Mouse (Mus musculus): ENCODE data around the gene Fars2. TPM values are rescaled to one million over a fixed set of nuclear protein-coding genes. Genes with fewer than 3 reads are reported as not detected.
A peak's percentile ranks its signal among the peaks of the same experiment; 100 is the strongest.

Gene Fars2
- total and polyA plus RNA-seq, 3 experiments: 32.0 to 57.6 (median 54.6) TPM

- ATAC-seq (ENCODE audit: extremely low read depth, insufficient number of reproducible peaks, low FRiP score, poor library complexity, severe bottlenecking) (0 out of 2 replicates have a peak, but pooled peaks have one; percentile 34), DNase-seq (ENCODE audit: low spot score) (peak; percentile 4)
- H3K4me1 ChIP-seq (ENCODE audit: insufficient read depth, low read depth, low read length): 0 out of 2 replicates have a peak, but pooled peaks cover 2% of the 10 kb centered on the region
- H3K9me3 ChIP-seq (replicated peaks): no peaks in the 10 kb centered on the region
- no peaks in the 10 kb centered on the region for H3K27me3 ChIP-seq (ENCODE audit: insufficient read depth, low read length)
- peaks cover 18% of the 10 kb centered on the region for H3K36me3 ChIP-seq (replicated peaks)
- H3K4me3 ChIP-seq (ENCODE audit: low read depth, low read length): no peak overlapping the region
- TF ChIP-seq TAL1 (conservative IDR thresholded peaks at IDR 0.05; ENCODE audit: low read depth, low read length) (no peak), CTCF (IDR thresholded peaks at IDR 0.05; ENCODE audit: low read depth, low read length) (no peak), GATA2 (IDR thresholded peaks at IDR 0.05; ENCODE audit: borderline replicate concordance, low read depth, low read length) (no peak), POLR2AphosphoS5 (IDR thresholded peaks at IDR 0.05; ENCODE audit: insufficient replicate concordance, low read depth, low read length) (no peak), GATA1 (IDR thresholded peaks at IDR 0.05; ENCODE audit: borderline replicate concordance, low read length) (no peak)
Measured at GRCm38 (mm10) chr13:36533966-36534540, 416.8 kb downstream of the Fars2 start.

- H3K4me1 ChIP-seq (ENCODE audit: insufficient read depth, low read depth, low read length): 0 out of 2 replicates have a peak, but pooled peaks cover 2% of the 10 kb centered on the region
- TF ChIP-seq TAL1 (conservative IDR thresholded peaks at IDR 0.05; ENCODE audit: low read depth, low read length) (no peak), GATA1 (IDR thresholded peaks at IDR 0.05; ENCODE audit: borderline replicate concordance, low read length) (no peak), GATA2 (IDR thresholded peaks at IDR 0.05; ENCODE audit: borderline replicate concordance, low read depth, low read length) (no peak), CTCF (IDR thresholded peaks at IDR 0.05; ENCODE audit: low read depth, low read length) (no peak), POLR2AphosphoS5 (IDR thresholded peaks at IDR 0.05; ENCODE audit: insufficient replicate concordance, low read depth, low read length) (no peak)
- ATAC-seq (ENCODE audit: extremely low read depth, insufficient number of reproducible peaks, low FRiP score, poor library complexity, severe bottlenecking) (no peak), DNase-seq (ENCODE audit: low spot score) (no peak)
- H3K9me3 ChIP-seq (replicated peaks): no peaks in the 10 kb centered on the region
- H3K4me3 ChIP-seq (ENCODE audit: low read depth, low read length): no peak overlapping the region
- H3K27me3 ChIP-seq (ENCODE audit: insufficient read depth, low read length): peaks cover 4% of the 10 kb centered on the region; the same call in 1 of the 2 replicates
- H3K36me3 ChIP-seq (replicated peaks): peaks cover 16% of the 10 kb centered on the region
Measured at GRCm38 (mm10) chr13:36537580-36537979, 420.4 kb downstream of the Fars2 start.

- Histone ChIP-seq H3K27me3 (ENCODE audit: insufficient read depth, low read length) (peaks cover 4% of the 10 kb centered on the region; the same call in 1 of the 2 replicates), H3K4me1 (ENCODE audit: insufficient read depth, low read depth, low read length) (0 out of 2 replicates have a peak, but pooled peaks cover 2% of the 10 kb centered on the region), H3K36me3 (replicated peaks) (peaks cover 16% of the 10 kb centered on the region), H3K4me3 (ENCODE audit: low read depth, low read length) (no peak overlapping the region), H3K9me3 (replicated peaks) (no peaks in the 10 kb centered on the region)
- ATAC-seq (ENCODE audit: extremely low read depth, insufficient number of reproducible peaks, low FRiP score, poor library complexity, severe bottlenecking) (no peak), DNase-seq (ENCODE audit: low spot score) (no peak)
- TF ChIP-seq CTCF (IDR thresholded peaks at IDR 0.05; ENCODE audit: low read depth, low read length): no peak
- no peak for TF ChIP-seq TAL1 (conservative IDR thresholded peaks at IDR 0.05; ENCODE audit: low read depth, low read length)
- TF ChIP-seq GATA1 (IDR thresholded peaks at IDR 0.05; ENCODE audit: borderline replicate concordance, low read length): no peak
- TF ChIP-seq POLR2AphosphoS5 (IDR thresholded peaks at IDR 0.05; ENCODE audit: insufficient replicate concordance, low read depth, low read length): no peak
- no peak for TF ChIP-seq GATA2 (IDR thresholded peaks at IDR 0.05; ENCODE audit: borderline replicate concordance, low read depth, low read length)
Measured at GRCm38 (mm10) chr13:36538385-36538784, 421.2 kb downstream of the Fars2 start.

GRCm38 (mm10) chr13:36540231-36540630 lies 423.0 kb downstream of the Fars2 start:
- no peaks in the 10 kb centered on the region for H3K4me1 ChIP-seq (ENCODE audit: insufficient read depth, low read depth, low read length)
- DNase-seq (ENCODE audit: low spot score): no peak
- H3K4me3 ChIP-seq (ENCODE audit: low read depth, low read length): no peak overlapping the region
- H3K36me3 ChIP-seq (replicated peaks): peaks cover 16% of the 10 kb centered on the region
- H3K9me3 ChIP-seq (replicated peaks): no peaks in the 10 kb centered on the region
- no peak for ATAC-seq (ENCODE audit: extremely low read depth, insufficient number of reproducible peaks, low FRiP score, poor library complexity, severe bottlenecking)
- H3K27me3 ChIP-seq (ENCODE audit: insufficient read depth, low read length): peaks cover 4% of the 10 kb centered on the region; the same call in 1 of the 2 replicates
- no peak for TF ChIP-seq CTCF (IDR thresholded peaks at IDR 0.05; ENCODE audit: low read depth, low read length)
- no peak for TF ChIP-seq GATA1 (IDR thresholded peaks at IDR 0.05; ENCODE audit: borderline replicate concordance, low read length)
- TF ChIP-seq GATA2 (IDR thresholded peaks at IDR 0.05; ENCODE audit: borderline replicate concordance, low read depth, low read length): no peak
- no peak for TF ChIP-seq TAL1 (conservative IDR thresholded peaks at IDR 0.05; ENCODE audit: low read depth, low read length)
- no peak for TF ChIP-seq POLR2AphosphoS5 (IDR thresholded peaks at IDR 0.05; ENCODE audit: insufficient replicate concordance, low read depth, low read length)

GRCm38 (mm10) chr13:36541287-36541780 lies 424.1 kb downstream of the Fars2 start:
- Histone ChIP-seq H3K9me3 (replicated peaks) (no peaks in the 10 kb centered on the region), H3K36me3 (replicated peaks) (peaks cover 16% of the 10 kb centered on the region), H3K4me3 (ENCODE audit: low read depth, low read length) (no peak overlapping the region), H3K4me1 (ENCODE audit: insufficient read depth, low read depth, low read length) (no peaks in the 10 kb centered on the region), H3K27me3 (ENCODE audit: insufficient read depth, low read length) (peaks cover 4% of the 10 kb centered on the region)
- ATAC-seq (ENCODE audit: extremely low read depth, insufficient number of reproducible peaks, low FRiP score, poor library complexity, severe bottlenecking): no peak
- TF ChIP-seq CTCF (IDR thresholded peaks at IDR 0.05; ENCODE audit: low read depth, low read length) (no peak), TAL1 (conservative IDR thresholded peaks at IDR 0.05; ENCODE audit: low read depth, low read length) (no peak), GATA2 (IDR thresholded peaks at IDR 0.05; ENCODE audit: borderline replicate concordance, low read depth, low read length) (no peak), GATA1 (IDR thresholded peaks at IDR 0.05; ENCODE audit: borderline replicate concordance, low read length) (no peak)
- DNase-seq (ENCODE audit: low spot score): no peak

- TF ChIP-seq GATA2 (IDR thresholded peaks at IDR 0.05; ENCODE audit: borderline replicate concordance, low read depth, low read length): no peak
- no peak for TF ChIP-seq CTCF (IDR thresholded peaks at IDR 0.05; ENCODE audit: low read depth, low read length)
- no peak for TF ChIP-seq GATA1 (IDR thresholded peaks at IDR 0.05; ENCODE audit: borderline replicate concordance, low read length)
- no peak for TF ChIP-seq POLR2AphosphoS5 (IDR thresholded peaks at IDR 0.05; ENCODE audit: insufficient replicate concordance, low read depth, low read length)
- no peak for TF ChIP-seq TAL1 (conservative IDR thresholded peaks at IDR 0.05; ENCODE audit: low read depth, low read length)
- Histone ChIP-seq H3K36me3 (replicated peaks) (no peaks in the 10 kb centered on the region), H3K4me3 (ENCODE audit: low read depth, low read length) (no peak overlapping the region), H3K9me3 (replicated peaks) (no peaks in the 10 kb centered on the region), H3K27me3 (ENCODE audit: insufficient read depth, low read length) (peaks cover 19% of the 10 kb centered on the region), H3K4me1 (ENCODE audit: insufficient read depth, low read depth, low read length) (no peaks in the 10 kb centered on the region)
- DNase-seq (ENCODE audit: low spot score): no peak
- ATAC-seq (ENCODE audit: extremely low read depth, insufficient number of reproducible peaks, low FRiP score, poor library complexity, severe bottlenecking): no peak
Measured at GRCm38 (mm10) chr13:36550694-36551093, 433.5 kb downstream of the Fars2 start.
